Mouse (Mus musculus) lung, adult 2 months (tissue): ENCODE data around the gene Apbb1ip. TPM values are rescaled to one million over a fixed set of nuclear protein-coding genes. Genes with fewer than 3 reads are reported as not detected.

Experiments used
- DNase-seq: peaks from one replicate; pipeline ENCODE4 v3.0.0; 2022
- H3K4me1 ChIP-seq: fragments of 200-500 bp; 2 replicates; pipeline ENCODE4 v1.6.1; 2011; ENCODE audit warnings: low read length; ENCODE audit not compliant: control insufficient read depth, insufficient read depth
- H3K4me3 ChIP-seq: fragments of 200-500 bp; replicated peaks from 2 replicates; pipeline ENCODE3; 2011; ENCODE audit warnings: low read depth, mild to moderate bottlenecking, control low read depth, low read length; ENCODE audit errors: extremely low read depth
- CTCF ChIP-seq: fragments of 200-500 bp; IDR thresholded peaks from 2 replicates; pipeline ENCODE4 v1.5.1; 2011; ENCODE audit warnings: mild to moderate bottlenecking, low read length, control low read depth; ENCODE audit not compliant: insufficient read depth
- POLR2A ChIP-seq: fragments of 200-500 bp; IDR thresholded peaks from 2 replicates; pipeline ENCODE4 v1.6.1; 2011; ENCODE audit warnings: low read depth, mild to moderate bottlenecking, control low read depth, low read length, borderline replicate concordance; ENCODE audit errors: extremely low read depth
- WGBS: fragments of 180-500 bp; shearing (Covaris S2); methylation state at CpG from one replicate; pipeline ENCODE4 v1.1.7; 2018; 5-methylcytosine and 5-hydroxymethylcytosine counted together
- polyA plus RNA-seq: library from polyadenylated mRNA; depleted of rRNA; stranded (reverse); fragments of >200 nt; gene quantifications from 2 replicates; pipeline ENCODE4 v1.2.3, GENCODE M21; 2012

Apbb1ip gene
- polyA plus RNA-seq, 1 experiment = 6.1 TPM

GRCm38 (mm10) chr2:22752492-22752891 lies 21.4 kb upstream of the Apbb1ip start:
- Histone ChIP-seq H3K4me3 (no peak overlapping the region), H3K4me1 (no peaks in the 10 kb centered on the region)
- no peak for DNase-seq
- 53% methylated on average over 4 of the region's 4 CpGs for WGBS
- no peak for TF ChIP-seq POLR2A
- no peak for TF ChIP-seq CTCF

DNA sequence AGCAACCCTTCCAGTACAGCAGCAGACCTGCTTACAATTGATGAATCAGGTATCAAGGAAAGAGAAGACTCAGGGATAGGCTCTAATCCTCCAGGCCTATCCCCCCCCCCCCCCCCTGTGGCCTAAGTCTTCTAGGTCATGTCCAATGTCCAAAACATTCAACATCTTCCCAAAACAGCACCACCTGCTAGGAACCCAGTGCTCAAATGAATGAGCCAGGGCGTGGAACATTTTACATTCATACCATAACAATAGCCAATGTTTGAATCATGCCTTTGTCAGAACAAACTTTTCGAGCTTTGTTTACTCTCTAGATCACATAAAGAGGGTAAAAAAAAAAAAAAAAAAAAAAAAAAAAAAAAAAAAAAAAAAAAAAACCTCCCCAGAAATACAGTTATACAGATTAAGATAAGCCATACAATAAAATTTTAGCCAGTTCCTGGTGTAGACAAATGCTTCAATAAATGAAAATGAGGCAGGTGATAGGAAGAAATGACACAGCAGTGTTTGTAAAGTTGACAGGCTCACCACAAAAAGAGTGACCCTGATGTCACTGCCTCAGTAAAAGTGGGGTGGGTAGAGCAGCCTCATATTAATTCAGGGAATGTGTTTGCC lies 20.3 kb upstream of the Apbb1ip start:
- H3K4me1 ChIP-seq = no peaks in the 10 kb centered on the region
- TF ChIP-seq POLR2A = no peak
- no peak for TF ChIP-seq CTCF
- 53% methylated on average over 2 of the region's 2 CpGs for WGBS
- DNase-seq = no peak
- no peak overlapping the region for H3K4me3 ChIP-seq

GRCm38 (mm10) chr2:22754222-22754824 lies 19.6 kb upstream of the Apbb1ip start:
- WGBS = 52% methylated on average over 4 of the region's 4 CpGs
- no peak for TF ChIP-seq POLR2A
- TF ChIP-seq CTCF = no peak
- Histone ChIP-seq H3K4me3 (no peak overlapping the region), H3K4me1 (no peaks in the 10 kb centered on the region)
- DNase-seq = no peak

- WGBS = 81% methylated on average over 6 of the region's 6 CpGs
- no peaks in the 10 kb centered on the region for H3K4me1 ChIP-seq
- TF ChIP-seq POLR2A = no peak
- no peak for TF ChIP-seq CTCF
- no peak overlapping the region for H3K4me3 ChIP-seq
- DNase-seq = no peak
Observed at GRCm38 (mm10) chr2:22755561-22755960, 18.3 kb upstream of the Apbb1ip start.

DNA sequence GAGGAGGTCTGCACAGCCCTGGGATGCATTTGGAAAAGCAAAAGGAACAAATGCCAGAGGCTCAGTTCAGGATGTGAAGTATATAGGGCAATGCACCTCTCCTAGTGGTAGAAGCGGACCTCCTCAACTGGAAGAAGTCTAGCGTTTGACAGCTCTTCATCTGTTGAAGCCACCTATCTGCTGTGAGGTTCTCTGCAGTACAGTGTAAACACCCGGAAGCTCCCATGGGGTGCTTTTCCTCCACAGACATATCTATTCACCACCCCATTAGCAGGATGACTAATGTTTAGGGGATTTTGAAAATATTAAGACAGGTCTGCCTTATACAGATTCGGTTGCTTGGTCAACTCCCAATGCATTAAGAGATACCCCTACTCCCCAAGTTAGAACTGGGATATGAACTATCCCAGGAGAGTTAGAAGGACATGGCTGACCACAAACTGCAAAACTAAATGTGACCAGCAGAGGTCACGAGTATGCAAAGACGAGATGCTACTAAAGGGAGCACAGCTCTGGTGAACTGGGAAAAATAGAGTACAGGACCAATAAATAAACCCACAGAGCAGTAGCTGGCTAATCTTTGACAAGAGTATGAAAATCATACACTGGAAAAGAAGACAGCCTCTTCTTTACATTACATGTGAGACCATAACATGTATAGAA lies 15.5 kb upstream of the Apbb1ip start:
- WGBS = 33% methylated on average over 6 of the region's 6 CpGs
- DNase-seq = no peak
- H3K4me1 ChIP-seq = no peaks in the 10 kb centered on the region
- no peak overlapping the region for H3K4me3 ChIP-seq
- TF ChIP-seq CTCF = 0 out of 2 replicates have a peak, but pooled peaks have one; percentile 2
- TF ChIP-seq POLR2A = no peak

DNA sequence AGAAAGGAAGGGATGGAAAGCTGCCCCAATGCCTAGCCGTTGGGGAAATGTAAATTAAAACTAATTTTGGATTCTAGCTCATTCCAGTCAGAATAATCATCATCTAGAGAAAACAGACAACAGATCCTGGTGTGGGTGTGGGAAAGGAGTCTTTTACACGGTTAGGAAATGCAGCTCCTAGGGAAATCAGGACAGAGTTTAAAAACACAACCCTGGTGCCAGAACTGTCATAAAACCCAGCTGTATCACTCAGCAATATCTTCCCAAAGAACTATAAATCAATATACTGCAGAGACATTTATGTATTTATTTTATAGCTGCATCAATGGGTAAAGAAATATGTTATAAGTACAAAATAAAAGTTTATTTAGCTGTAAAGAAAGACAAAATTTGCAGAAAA lies 13.4 kb upstream of the Apbb1ip start:
- no peaks in the 10 kb centered on the region for H3K4me1 ChIP-seq
- TF ChIP-seq POLR2A = no peak
- TF ChIP-seq CTCF = no peak
- no peak for DNase-seq
- WGBS = 39% methylated on average over 2 of the region's 2 CpGs
- no peak overlapping the region for H3K4me3 ChIP-seq

DNA sequence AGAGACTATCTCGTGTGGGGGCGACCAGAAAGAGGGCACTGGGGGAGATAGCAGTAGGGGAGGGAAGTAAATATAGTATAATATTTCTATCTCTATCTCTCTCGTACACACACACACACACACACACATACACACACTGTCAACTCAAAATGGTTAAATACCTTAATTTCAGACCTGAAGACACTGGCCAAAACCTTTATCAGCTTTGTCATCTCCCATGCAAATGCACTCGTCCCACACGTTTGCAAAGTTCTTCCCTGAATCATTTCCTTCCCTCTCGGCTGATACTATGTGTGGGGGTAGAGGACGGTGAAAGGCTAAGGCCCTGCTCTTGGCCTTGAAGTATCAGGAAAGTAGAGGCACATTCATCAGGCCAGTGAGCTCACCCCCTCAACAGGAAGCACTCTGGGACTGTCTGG lies 12.8 kb upstream of the Apbb1ip start:
- 45% methylated on average over 7 of the region's 7 CpGs for WGBS
- no peak for DNase-seq
- no peak for TF ChIP-seq POLR2A
- no peak for TF ChIP-seq CTCF
- Histone ChIP-seq H3K4me1 (no peaks in the 10 kb centered on the region), H3K4me3 (no peak overlapping the region)

DNA sequence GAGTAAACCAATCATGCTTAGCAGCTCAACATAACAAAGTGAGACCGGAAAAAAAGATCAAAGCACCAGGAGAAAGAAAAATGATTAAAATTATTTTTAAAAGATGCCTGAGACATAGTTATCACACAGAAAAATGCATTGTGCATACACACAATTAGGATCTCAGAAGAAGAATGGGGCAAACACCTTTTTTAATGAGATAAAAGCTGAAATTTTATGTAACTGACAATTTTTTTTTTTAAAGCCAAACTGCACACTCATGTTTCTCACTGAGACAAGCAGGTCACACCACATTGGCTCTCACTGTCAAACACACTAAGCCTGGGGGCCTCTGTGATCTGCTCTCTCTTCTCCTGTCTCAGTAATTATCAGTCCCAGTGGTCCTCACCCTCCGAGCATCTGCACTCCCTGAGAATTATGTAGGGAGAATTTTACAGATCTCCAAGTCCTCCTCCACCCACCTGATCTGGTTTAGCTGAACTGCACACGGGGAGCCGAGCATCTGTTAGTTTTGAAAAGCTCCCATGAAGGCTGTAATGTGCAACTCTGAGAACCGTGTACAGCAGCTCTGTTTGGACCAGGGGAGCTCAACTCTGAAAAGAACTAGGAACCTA lies 9.0 kb upstream of the Apbb1ip start:
- DNase-seq = no peak
- no peak for TF ChIP-seq POLR2A
- no peak for TF ChIP-seq CTCF
- 71% methylated on average over 5 of the region's 5 CpGs for WGBS
- Histone ChIP-seq H3K4me1 (no peaks in the 10 kb centered on the region), H3K4me3 (no peak overlapping the region)

GRCm38 (mm10) chr2:22771311-22771710 lies 2.6 kb upstream of the Apbb1ip start:
- TF ChIP-seq POLR2A = no peak
- no peak for TF ChIP-seq CTCF
- DNase-seq = no peak
- no peaks in the 10 kb centered on the region for H3K4me1 ChIP-seq
- no peak overlapping the region for H3K4me3 ChIP-seq
